Mouse (Mus musculus): ENCODE results near the gene Olfr1386. TPM values are rescaled to one million over a fixed set of nuclear protein-coding genes. Genes with fewer than 3 reads are reported as not detected.

The Olfr1386 gene
- not detected in 2 replicates for polyA plus RNA-seq (2012; rRNA removed; ENCODE audit: low replicate concordance)

DNA sequence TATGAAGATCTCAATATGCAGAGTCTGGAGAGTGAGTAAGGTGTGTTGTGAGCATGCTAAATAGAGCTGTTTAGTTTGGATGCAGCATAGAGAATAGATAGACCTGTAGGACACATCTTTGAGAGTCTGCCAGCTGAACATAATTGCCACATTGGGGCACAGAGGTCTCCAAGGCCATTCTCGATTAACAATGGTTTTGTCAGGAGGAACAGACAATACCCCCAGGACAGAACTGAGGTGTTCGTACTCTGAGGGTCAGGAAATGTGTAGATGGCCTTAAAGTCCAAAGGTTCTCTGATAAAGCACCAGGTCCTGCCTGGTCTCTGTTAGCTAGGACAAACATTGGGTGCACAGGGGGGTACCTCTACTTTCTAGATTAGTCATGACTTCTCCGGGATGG, at the start of gene Olfr1386:
Gene Olfr1386 (plus strand): TSS at position 301 of the 400 bp plus-strand sequence.

DNA sequence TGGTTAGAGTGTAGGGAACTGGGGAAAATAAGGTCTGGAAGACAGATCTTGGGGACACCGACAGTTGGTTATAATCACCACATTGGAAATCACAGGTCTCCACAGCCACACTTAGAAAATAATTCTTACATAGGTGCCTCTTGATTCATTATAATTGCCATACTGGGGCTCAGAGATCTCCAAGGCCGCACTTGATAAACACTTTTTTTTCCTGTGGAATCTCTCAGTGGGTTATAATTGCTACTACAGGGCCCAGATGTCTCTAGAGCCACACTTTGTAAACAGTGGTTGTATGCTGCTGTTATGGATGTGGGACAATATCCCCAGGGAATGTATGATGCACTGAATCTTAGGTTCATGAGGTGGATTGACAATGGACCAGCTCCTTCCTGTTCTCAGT, 42.1 kb upstream of the Olfr1386 start, which contains the start of gene Olfr1389:
Gene Olfr1389 (plus strand): TSS at position 301 of the 400 bp plus-strand sequence.

DNA sequence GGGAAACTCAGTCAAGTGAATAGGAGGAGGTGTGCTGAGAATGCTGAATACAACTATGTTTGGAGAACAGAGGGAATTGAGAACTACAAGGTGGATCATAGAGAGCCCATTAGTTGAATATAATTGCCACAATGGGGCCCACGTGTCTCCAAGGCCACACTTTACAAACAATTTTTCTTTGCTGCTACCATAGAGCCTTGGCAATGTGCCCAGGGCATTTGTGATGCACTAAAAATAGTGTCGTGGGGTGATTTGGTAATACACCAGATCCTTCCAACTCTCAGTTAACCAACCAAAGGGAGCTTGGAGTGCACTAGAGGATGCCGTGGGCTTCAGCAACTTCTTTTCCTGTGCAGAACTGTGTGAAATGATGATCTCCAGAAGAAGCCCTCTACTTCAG, 28.4 kb upstream of the Olfr1386 start, which contains the start of gene Olfr1388:
Gene Olfr1388 (plus strand): TSS at position 214 of the 400 bp plus-strand sequence.

DNA sequence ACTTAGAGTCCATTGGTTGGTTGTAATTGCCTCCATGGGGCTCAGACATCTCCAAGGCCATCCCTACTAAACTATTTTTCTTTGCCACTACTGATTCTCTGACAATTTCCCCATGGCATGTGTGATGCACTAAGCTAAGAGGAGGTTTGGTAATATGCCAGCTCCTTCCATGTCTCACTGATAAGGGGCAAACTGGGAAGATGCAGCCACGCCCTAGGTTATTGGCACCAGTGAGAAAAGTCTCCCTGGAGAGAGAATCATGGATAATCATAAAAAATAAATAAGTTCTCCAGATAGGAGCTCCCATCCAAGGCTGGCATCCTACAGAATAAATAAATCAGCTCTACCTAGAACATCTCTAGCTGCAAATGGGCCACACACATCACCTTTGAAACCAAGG, 9.8 kb upstream of the Olfr1386 start, which contains the start of gene Olfr1387:
Gene Olfr1387 (plus strand): TSS at position 301 of the 400 bp plus-strand sequence.

DNA sequence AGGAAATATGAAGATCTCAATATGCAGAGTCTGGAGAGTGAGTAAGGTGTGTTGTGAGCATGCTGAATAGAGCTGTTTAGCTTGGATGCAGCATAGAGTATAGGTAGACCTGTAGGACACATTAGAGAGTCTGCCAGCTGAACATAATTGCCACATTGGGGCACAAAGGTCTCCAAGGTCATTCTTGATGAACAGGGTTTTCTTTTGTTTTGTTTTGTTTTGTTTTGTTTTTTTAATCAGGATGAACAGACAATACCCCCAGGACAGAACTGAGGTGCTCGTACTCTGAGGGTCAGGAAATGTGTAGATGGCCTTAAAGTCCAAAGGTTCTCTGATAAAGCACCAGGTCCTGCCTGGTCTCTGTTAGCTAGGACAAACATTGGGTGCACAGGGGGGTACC, 23.9 kb downstream of the Olfr1386 start, which contains the start of gene Olfr1385:
Gene Olfr1385 (plus strand): TSS at position 301 of the 400 bp plus-strand sequence.

DNA sequence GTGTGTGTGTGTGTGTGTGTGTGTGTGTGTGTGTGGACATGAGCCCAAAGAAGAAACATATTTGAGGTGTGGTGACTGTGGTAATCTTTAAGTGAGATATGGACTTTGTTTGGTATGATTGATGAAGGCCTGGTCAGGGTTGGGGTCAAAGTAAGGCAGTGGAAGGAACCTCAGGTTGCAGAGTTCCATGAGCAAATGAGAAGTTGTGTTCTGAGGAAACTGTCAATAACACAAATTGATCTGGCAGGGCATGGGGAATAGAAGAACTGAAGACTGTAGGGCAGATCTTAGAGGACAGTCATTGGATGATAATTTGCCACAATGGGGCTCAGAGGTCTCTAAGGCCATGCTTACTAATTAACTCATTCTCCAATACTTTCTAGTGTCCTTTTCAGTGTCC, 54.5 kb downstream of the Olfr1386 start, which contains the start of gene Olfr1383:
Gene Olfr1383 (plus strand): TSS at position 301 of the 400 bp plus-strand sequence.

Other genes with a start within 250 kb of the Olfr1386 start
- gene Mgat1, start 220.9 kb upstream of the Olfr1386 start, polyA plus RNA-seq (2012; rRNA removed; ENCODE audit: low replicate concordance): 152 and 226 TPM in 2 replicates
- 0.13 and 0.14 TPM in 2 replicates for gene Olfr1393, start 186.7 kb upstream of the Olfr1386 start, polyA plus RNA-seq (2012; rRNA removed; ENCODE audit: low replicate concordance)
- 0.04 TPM in 1 of 2 replicates, not detected in the other for gene Olfr1392, start 179.8 kb upstream of the Olfr1386 start, polyA plus RNA-seq (2012; rRNA removed; ENCODE audit: low replicate concordance)
- not detected in 2 replicates for gene Olfr10, start 160.3 kb upstream of the Olfr1386 start, polyA plus RNA-seq (2012; rRNA removed; ENCODE audit: low replicate concordance)
- gene Olfr1391, start 142.3 kb upstream of the Olfr1386 start, polyA plus RNA-seq (2012; rRNA removed; ENCODE audit: low replicate concordance): not detected in 2 replicates
- gene Olfr1390, start 129.9 kb upstream of the Olfr1386 start, polyA plus RNA-seq (2012; rRNA removed; ENCODE audit: low replicate concordance): not detected in 2 replicates
- gene Olfr1389, start 42.0 kb upstream of the Olfr1386 start, polyA plus RNA-seq (2012; rRNA removed; ENCODE audit: low replicate concordance): not detected in 2 replicates
- 0.06 and 0.53 TPM in 2 replicates for gene Olfr1388, start 28.4 kb upstream of the Olfr1386 start, polyA plus RNA-seq (2012; rRNA removed; ENCODE audit: low replicate concordance)
- not detected in 2 replicates for gene Olfr1387, start 9.7 kb upstream of the Olfr1386 start, polyA plus RNA-seq (2012; rRNA removed; ENCODE audit: low replicate concordance)
- not detected in 2 replicates for gene Olfr1385, start 24.0 kb downstream of the Olfr1386 start, polyA plus RNA-seq (2012; rRNA removed; ENCODE audit: low replicate concordance)
- gene Olfr1384, start 41.7 kb downstream of the Olfr1386 start, polyA plus RNA-seq (2012; rRNA removed; ENCODE audit: low replicate concordance): not detected in 2 replicates
- not detected in 2 replicates for gene Olfr1383, start 54.6 kb downstream of the Olfr1386 start, polyA plus RNA-seq (2012; rRNA removed; ENCODE audit: low replicate concordance)
- gene Olfr1382, start 63.2 kb downstream of the Olfr1386 start, polyA plus RNA-seq (2012; rRNA removed; ENCODE audit: low replicate concordance): not detected in 2 replicates
- not detected in 2 replicates for gene Olfr1381, start 78.4 kb downstream of the Olfr1386 start, polyA plus RNA-seq (2012; rRNA removed; ENCODE audit: low replicate concordance)
- gene Olfr1380, start 91.8 kb downstream of the Olfr1386 start, polyA plus RNA-seq (2012; rRNA removed; ENCODE audit: low replicate concordance): not detected in 2 replicates
- gene Flt4, start 144.2 kb downstream of the Olfr1386 start, polyA plus RNA-seq (2012; rRNA removed; ENCODE audit: low replicate concordance): 8.6 and 9.8 TPM in 2 replicates
- gene Scgb3a1, start 198.6 kb downstream of the Olfr1386 start, polyA plus RNA-seq (2012; rRNA removed; ENCODE audit: low replicate concordance): 1.7 and 1.9 TPM in 2 replicates
- gene Cnot6, start 247.7 kb downstream of the Olfr1386 start, polyA plus RNA-seq (2012; rRNA removed; ENCODE audit: low replicate concordance): 6.1 and 14.9 TPM in 2 replicates

Measured in mammary gland, adult 2 months (tissue).